Mouse (Mus musculus): ENCODE results near the gene Ctnnd2. TPM values are rescaled to one million over a fixed set of nuclear protein-coding genes. Genes with fewer than 3 reads are reported as not detected.

Ctnnd2 gene
- total RNA-seq, 2 experiments from 2014 or later: 0.14 to 0.18 TPM

DNA sequence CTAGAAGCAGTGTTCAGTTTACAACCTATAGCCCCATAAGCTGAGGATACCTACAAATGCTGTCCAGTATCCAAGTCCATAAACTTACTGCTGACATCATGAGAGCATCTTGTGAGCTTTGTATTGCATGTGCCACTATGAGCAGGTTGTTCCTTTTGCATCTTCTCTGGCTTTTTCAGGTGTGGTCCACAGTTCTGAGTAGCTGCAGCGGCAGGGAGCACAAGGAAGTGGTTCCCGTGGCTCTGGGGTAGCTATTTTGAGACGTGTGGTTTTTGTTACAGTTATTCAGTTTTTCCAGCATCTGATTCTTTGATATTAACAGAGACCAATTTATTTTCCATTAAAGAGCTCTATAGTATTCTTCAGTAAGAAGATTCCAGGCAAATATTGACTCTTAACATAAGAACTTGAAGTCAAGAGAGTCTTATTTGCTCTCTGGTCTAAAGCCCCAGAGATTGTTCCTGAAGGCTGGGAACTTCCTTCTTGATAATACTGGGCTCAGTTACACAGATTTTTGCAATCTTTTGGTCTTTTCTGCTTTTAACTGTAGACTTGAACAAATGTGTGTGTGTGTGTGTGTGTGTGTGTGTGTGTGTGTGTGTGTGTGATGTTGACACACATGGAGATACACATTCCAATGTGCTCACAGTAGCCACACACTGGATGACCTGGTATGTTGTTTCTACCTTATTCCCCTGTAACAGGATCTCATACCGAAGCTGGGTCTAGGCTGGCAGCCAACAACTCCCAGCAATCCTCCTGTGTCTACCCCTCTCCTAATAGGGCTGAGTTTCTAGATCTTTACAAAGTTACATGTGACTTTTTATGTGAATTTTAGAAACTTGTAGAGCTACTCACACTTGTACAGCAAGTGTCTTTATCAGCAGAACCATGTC, 514.1 kb downstream of the Ctnnd2 start:
- no peak for DNase-seq (ENCODE audit: low spot score)
- intact Hi-C loops (cut with DNase I): no loop called here

- intact Hi-C loops (cut with DNase I): no loop called here
- no peak for DNase-seq (ENCODE audit: low spot score)
These were observed 521.4 kb downstream of the Ctnnd2 start for GRCm38 (mm10) chr15:30693754-30694205.

GRCm38 (mm10) chr15:30694286-30694685, 521.9 kb downstream of the Ctnnd2 start:
- intact Hi-C loops (cut with DNase I): no loop called here
- DNase-seq (ENCODE audit: low spot score): no peak

GRCm38 (mm10) chr15:30695859-30696258, 523.5 kb downstream of the Ctnnd2 start:
- DNase-seq (ENCODE audit: low spot score): no peak
- intact Hi-C loops (cut with DNase I): no loop called here

GRCm38 (mm10) chr15:30697356-30697755, 525.0 kb downstream of the Ctnnd2 start:
- DNase-seq (ENCODE audit: low spot score): no peak
- intact Hi-C loops (cut with DNase I): no loop called here

GRCm38 (mm10) chr15:30700762-30701161, 528.4 kb downstream of the Ctnnd2 start:
- intact Hi-C loops (cut with DNase I): no loop called here
- DNase-seq (ENCODE audit: low spot score): no peak

GRCm38 (mm10) chr15:30701592-30701991, 529.2 kb downstream of the Ctnnd2 start:
- no peak for DNase-seq (ENCODE audit: low spot score)
- intact Hi-C loops (cut with DNase I): no loop called here

GRCm38 (mm10) chr15:30709026-30709753, 536.8 kb downstream of the Ctnnd2 start:
- intact Hi-C loops (cut with DNase I): no loop called here
- no peak for DNase-seq (ENCODE audit: low spot score)

DNA sequence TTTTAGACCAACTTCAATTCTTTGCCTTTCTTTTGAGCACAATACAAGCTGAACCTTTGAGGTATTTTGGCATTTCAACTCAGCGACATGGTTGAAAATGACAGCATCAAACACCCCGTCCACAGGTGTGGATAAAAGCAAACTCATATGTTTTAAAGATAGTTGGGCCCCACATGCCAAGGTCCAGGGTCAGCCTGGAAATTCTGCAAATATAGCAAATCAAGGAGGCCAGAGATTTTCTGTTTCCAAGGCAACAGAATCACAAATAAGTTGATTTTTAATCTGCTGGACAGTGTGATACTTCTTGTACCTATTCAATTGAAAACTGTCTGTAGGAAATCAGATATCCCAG, 537.3 kb downstream of the Ctnnd2 start:
- intact Hi-C loops (cut with DNase I): no loop called here
- no peak for DNase-seq (ENCODE audit: low spot score)

GRCm38 (mm10) chr15:30714823-30715222, 542.4 kb downstream of the Ctnnd2 start:
- intact Hi-C loops (cut with DNase I): no loop called here
- DNase-seq (ENCODE audit: low spot score): no peak

DNA sequence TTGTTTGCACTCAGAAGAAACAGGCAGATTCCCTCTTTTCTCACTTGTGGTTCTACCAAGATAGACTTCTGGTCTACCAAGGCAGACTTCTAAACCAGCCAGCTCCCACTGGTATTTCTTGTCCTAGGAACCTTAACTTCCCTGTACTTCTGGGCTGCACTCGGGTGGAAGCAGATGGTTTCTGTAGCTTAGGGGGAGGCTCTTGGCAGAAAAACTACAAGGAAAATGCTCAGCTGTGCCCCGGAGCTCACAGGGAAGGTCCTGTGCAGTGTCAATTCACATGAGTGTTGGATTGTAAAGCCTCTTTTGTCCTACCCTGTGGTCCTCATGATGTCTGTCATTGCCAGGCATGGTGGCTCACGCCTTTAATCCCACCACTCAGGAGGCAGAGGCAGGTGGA, 546.4 kb downstream of the Ctnnd2 start:
- intact Hi-C loops (cut with DNase I): no loop called here
- DNase-seq (ENCODE audit: low spot score): no peak

DNA sequence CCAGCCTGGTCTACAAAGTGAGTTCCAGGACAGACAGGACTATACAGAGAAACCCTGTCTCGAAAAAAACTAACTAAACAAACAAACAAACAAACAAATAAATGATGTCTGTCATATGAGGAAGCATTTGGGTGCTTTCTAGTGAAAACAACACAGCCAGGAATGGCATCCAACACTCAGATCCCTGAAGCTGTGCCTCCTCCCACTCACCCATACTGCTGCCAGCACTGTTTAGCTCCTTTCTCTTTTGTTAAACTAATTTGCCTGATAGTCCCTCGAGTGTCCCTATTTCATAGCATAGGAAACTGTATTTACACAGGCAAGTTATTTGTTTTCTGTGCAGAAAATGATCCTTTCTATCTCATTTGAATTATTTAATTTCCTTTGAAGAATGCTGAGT, 546.8 kb downstream of the Ctnnd2 start:
- no peak for DNase-seq (ENCODE audit: low spot score)
- intact Hi-C loops (cut with DNase I): no loop called here

DNA sequence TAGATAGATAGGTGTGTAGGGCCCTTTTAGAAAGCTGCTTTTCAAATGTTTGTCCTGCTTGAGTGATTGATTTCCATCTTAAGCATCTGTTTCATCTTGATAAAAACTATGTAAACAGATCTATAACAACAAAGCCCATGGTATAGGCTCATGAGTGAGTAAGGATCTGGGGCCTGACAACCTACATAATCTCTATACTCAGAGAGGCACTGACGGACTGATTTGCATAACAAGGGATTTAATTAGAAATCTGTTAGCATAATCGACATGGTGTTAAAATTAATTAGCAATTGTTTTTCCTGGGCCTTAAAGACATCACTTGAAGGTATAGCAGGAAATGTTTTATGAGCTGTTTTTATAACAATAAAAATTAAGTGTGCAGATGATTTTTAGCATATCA, 548.7 kb downstream of the Ctnnd2 start:
- intact Hi-C loops (cut with DNase I): no loop called here
- no peak for DNase-seq (ENCODE audit: low spot score)

GRCm38 (mm10) chr15:30726066-30726465, 553.7 kb downstream of the Ctnnd2 start:
- DNase-seq (ENCODE audit: low spot score): no peak
- intact Hi-C loops (cut with DNase I): no loop called here

DNA sequence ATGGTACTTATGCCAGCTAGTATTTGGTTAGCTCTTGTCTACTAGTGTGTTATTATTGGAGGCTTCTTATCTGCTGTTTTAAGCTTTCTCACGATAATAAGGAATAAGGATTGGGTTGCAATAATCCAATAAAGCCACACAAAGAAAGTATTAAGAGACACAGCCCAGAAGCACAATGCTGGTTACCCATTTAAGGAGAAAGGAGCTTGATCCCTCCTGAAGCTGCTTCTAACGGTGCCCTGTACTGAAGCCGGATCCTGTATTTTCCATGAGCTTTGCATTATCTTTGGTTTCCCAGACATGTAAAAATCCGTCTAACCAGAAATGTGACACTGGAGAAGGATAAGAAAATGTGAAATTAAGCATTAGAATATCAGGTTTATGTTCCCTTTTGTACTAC, 565.8 kb downstream of the Ctnnd2 start:
- intact Hi-C loops (cut with DNase I): no loop called here
- no peak for DNase-seq (ENCODE audit: low spot score)

- intact Hi-C loops (cut with DNase I): loop anchor here (1.0 kb wide), 1 partner anchor 313 kb away; no protein-coding TSS in a partner anchor
- no peak for DNase-seq (ENCODE audit: low spot score)
These were observed 568.3 kb downstream of the Ctnnd2 start for GRCm38 (mm10) chr15:30740728-30741127.

GRCm38 (mm10) chr15:30757991-30758390, 585.6 kb downstream of the Ctnnd2 start:
- DNase-seq (ENCODE audit: low spot score): no peak
- intact Hi-C loops (cut with DNase I): no loop called here

DNA sequence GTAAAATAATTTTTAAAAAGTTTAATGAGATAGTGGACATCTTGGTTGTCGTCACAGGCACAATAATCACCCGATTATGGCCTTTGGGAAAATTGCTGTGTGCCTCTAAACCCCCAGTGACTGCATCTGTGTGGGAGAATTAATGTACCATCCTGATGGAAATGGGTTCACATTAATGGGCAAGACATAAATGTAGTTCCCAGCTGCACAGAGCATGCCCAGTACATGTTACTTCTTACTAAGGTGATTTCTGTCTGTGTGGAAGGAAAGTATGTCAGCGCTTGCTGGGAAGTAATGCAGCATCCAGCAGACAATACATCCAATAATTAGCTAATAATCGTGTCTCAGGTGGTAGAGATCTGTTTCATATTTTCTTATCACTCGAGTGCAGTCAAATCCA, 589.8 kb downstream of the Ctnnd2 start:
- intact Hi-C loops (cut with DNase I): no loop called here
- no peak for DNase-seq (ENCODE audit: low spot score)

- no peak for DNase-seq (ENCODE audit: low spot score)
- intact Hi-C loops (cut with DNase I): no loop called here
These were observed 590.4 kb downstream of the Ctnnd2 start for GRCm38 (mm10) chr15:30762695-30763285.

GRCm38 (mm10) chr15:30776931-30777330, 604.5 kb downstream of the Ctnnd2 start:
- intact Hi-C loops (cut with DNase I): no loop called here
- no peak for DNase-seq (ENCODE audit: low spot score)

GRCm38 (mm10) chr15:30777801-30778200, 605.4 kb downstream of the Ctnnd2 start:
- intact Hi-C loops (cut with DNase I): no loop called here
- no peak for DNase-seq (ENCODE audit: low spot score)
